Mouse (Mus musculus): ENCODE measurements around the gene Gpr107.

The Gpr107 gene

DNA sequence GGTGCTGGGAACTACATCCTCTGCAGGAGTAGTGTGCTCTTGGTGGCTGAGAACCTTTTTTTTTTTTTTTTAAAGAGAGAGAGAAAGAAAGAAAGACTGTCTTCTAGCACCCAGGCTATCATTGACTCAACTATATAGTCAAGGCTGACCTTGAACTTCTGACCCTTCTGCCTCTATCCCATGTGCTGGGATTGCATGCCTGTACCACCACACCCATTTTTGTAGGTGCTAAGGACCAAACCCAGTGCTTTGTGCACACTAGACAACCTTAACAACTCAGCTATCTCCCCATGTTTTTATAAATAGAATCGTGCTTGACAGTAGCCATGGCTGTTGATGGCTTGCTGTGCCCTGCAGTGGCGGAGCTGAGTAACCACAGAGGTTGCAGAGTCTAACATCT, 47.9 kb downstream of the Gpr107 start:
- in situ Hi-C loops (cut with MseI, MboI) = no loop called here

DNA sequence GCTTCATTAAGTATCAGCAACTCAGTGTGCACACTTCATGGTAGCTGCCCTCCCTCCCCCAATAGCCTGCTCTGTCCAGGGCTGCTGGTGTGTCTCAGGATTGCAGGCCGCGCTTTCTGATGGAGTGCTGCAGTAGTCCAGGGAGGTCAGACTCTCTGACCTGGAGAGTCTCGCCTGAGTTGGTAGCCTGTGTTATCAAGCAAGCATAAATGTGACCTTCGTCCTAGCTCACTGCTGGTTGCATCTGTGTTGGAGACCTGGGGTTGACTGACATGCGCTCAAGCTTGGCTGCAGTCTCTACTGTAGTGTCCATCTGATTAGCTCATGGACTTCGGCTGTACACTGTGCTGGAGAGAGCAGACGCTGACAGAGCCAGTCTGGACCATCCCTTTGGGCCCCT, 49.7 kb downstream of the Gpr107 start:
- in situ Hi-C loops (cut with MseI, MboI) = no loop called here

DNA sequence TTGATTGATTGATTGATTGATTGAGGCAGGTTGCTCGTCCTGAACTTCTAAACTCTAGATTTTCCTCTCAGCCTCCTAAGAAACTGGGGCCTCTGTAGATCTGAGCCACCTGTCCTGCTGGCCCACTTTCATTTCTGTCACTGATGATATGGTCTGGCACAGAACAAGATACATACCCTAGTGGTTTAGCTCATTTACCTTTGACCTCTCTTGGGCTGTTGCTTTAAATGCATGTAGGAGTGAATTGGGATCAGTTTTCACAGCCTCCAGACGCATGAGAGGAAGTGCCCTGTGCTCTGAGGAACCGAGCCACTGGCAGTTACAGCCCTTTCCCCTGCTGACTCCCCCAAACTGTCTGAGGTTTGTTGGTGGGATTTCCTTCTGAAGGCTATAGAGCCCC, 50.2 kb downstream of the Gpr107 start:
- in situ Hi-C loops (cut with MseI, MboI) = no loop called here

DNA sequence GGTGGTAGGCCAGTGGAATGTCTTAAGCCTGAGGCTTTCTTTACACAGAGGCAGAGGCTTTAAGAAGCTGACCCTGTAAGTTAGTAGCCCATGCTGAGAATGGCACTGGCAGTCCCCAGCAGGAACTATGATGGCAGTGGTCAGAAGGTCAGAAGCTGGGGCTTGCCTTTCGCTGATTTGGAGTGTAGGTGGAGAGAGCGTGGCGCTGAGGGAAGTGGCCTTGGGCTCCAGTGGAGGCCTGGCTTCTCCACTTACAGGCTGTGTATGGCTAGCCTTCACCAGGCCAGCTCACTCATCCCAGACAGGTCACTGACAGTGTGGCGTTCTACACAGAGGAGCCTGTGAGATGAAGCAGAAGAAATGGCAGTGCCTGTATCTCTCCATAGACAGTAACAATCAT, 50.8 kb downstream of the Gpr107 start:
- in situ Hi-C loops (cut with MseI, MboI) = no loop called here

DNA sequence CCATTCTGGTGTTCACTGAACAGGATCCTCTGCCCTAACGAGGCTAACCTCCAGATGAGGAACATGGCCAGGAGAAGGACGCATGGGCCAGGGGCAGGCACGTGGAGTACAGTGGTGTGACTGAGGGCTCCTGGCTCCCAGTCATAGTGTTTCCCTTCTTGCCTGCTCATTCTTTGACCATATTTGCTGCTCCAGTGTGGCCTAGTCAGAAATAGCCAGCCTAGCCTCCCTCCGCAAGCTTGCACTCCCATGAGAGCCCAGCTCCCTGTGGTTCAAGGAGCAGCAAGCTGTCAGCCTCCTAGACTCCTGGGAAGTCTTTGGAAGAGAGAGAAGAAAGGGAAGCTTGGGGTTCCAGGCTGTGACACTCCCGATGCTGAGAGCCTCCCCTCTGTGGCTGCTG, 52.6 kb downstream of the Gpr107 start:
- in situ Hi-C loops (cut with MseI, MboI) = no loop called here

DNA sequence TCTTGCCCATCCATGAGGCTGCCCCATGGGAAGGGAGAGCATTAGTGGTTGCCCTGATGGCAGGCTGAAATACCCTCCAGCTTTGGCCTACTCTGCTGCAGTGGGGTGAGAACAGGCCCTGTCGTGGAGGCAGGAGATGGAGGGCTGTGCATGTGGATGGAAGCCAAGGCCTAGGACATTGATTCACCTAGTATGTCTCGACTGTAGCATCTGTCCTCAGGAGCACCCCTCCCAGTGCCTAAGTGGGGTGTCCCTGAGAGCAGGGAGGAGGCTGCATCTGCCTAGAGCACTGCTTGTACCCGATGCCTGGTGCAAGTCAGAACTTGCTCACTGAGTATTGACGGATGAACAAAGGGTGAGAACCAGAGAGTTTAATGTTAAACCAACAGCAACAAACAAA, 54.1 kb downstream of the Gpr107 start:
- in situ Hi-C loops (cut with MseI, MboI) = no loop called here

DNA sequence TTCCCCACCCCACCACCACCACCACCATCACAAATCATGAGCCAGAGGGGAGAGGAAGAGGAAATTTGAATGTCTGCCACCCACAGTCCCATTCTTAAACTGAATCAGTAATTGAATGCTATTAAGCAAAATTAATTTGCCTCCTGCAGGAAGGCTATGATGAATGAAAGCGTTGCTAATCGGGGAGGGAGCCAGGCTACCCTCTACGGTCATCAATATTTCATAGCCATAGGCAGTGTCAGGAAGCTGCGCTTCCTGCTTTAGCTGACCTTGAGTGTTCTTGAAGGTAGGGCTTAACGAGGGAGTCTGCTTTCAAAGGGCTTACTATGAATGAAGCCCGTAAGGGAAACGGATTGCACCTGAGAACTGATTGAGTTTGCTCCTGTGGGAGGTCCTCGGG, 54.8 kb downstream of the Gpr107 start:
- in situ Hi-C loops (cut with MseI, MboI) = no loop called here

DNA sequence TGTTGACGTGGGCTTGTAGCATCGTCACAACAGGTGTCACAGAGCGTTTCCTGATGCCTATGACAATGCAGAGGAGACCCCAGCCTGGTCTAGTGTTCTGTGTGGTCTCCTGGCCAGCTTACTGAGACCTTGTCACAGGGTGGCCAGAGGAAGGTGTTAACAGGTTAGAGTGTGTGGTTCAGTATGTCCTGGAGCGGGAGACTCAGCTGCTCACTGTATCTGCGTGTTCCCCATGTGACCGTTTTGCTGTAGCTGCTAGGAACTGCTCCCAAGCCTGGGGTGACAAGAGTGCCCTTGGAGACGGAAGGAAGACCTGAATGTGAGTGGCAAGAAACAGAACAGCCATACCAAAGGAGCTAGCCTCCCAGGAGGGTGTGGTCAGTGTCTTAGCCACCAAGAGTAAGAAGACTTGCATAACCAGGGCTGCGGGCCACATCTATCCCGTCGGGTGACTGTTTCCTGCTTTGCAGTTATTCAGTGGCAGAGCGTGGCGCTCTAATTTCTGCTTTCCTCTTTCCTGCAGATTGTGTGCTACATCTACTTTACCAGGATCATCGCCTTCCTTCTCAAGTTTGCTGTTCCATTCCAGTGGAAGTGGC, 56.5 kb downstream of the Gpr107 start:
- in situ Hi-C loops (cut with MseI, MboI) = no loop called here

DNA sequence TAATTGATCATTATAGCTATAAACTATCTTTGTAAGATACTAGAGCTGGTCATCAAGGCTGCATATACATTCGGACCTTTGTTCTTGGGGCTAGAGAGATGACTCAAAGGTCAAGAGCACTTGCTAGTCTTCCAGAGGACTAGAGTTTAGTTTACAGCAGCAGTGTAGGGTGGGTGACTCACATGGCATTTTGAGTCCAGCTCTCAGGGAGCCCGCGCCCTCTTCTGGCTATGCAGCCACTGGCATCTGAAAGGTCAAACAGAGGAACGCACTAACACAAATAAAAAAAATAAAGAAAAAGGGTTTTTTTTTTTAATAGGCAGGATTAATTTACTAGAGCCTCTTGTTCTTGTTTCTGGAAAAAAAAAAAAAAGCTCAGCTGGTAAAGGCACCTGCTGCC, 57.4 kb downstream of the Gpr107 start:
- in situ Hi-C loops (cut with MseI, MboI) = no loop called here

DNA sequence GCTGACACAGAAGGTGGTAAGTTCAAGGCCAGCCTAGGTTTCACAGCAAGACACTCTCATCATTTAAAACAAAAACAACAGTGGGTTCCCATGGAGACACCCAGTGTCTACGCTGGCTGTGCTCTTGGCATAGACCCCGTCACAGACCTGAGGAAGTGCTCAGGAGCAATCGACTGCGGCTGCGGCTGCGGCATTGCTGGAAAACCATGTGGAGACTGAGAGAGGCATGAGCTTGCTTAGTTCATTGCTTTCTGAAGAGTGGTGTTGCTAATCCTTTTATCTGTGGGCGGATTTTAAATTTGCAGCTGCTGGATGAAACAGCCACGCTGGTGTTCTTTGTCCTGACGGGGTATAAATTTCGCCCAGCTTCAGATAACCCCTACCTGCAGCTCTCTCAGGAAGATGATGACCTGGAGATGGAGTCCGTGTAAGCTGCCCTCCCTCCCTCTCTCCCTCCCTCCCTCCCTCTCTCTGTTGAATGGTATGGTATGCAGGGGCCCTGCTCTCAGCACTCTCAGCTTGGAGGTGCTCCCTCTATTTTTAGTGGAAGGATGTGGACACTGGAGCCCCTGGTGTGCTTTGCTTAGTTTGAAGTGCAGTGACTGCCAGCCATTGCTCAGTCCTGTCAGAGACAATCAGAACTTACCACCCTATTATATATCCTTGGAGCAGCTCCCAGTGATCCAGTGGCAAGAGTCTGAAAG, 58.2 kb downstream of the Gpr107 start:
- in situ Hi-C loops (cut with MseI, MboI) = no loop called here

DNA sequence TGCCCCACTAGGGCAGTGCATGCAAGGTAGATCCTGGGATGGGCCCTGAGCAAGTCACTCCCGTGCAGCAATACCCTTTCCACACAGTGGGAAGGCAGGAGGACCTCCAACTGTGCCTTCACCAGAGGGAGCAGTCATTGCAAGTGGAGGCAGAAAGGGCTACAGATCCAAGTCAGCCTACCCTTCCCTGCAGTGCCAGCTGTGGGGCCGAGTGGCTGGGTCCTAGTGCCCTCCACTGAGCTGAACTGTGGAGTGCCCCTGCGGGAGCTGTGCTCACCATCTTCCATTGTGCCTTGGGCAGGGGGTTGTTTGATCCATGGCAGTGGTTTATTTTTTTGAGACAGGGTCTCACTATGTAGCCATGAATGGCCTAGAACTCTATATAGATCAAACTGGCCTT, 59.1 kb downstream of the Gpr107 start:
- in situ Hi-C loops (cut with MseI, MboI) = no loop called here

DNA sequence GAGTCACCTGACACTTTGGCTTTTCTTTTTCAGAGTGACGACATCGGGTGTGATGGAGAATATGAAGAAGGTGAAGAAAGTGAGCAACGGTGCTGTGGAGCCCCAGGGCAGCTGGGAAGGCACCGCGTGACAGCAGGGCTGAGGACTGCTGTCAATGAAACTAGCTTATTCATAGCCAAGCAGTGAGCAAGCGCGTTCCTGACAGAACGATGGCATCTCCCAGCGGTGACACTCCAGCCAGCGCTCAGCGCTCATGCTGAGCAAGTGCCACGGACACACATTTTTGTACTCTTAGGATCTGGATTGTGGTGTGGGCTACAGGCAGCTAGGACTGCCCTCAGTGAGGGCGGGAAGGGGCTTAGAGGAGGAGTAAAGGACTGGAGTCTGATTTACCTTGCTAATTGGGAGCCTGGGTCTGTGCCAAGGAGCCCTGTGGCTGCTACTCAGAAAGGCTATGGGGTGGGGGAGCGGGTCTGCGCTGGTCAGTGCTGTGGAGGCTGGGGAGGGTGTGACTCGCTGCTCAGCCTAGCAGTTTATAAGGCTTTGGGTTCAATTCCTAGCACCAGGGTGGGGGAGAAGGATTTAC, 62.2 kb downstream of the Gpr107 start:
- in situ Hi-C loops (cut with MseI, MboI) = no loop called here

DNA sequence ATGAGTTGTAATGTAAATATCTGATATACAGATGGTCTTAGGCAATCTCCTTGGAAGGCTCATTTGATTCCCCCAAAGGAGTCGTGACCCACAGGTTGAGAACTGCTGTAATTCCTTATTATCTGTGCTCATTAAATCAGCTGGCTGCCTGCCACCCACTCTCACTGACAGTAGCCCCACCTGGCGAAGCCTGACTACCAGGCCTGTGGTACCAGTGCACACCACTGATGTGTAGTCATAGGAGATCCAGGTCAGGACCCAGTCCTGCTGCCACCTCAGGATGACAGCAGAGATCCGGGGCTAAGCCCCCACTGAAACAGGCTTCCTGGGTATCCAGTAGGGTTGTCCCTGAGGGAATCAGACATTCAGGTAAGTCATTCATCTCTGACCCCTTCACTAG, 66.5 kb downstream of the Gpr107 start:
- in situ Hi-C loops (cut with MseI, MboI) = no loop called here

DNA sequence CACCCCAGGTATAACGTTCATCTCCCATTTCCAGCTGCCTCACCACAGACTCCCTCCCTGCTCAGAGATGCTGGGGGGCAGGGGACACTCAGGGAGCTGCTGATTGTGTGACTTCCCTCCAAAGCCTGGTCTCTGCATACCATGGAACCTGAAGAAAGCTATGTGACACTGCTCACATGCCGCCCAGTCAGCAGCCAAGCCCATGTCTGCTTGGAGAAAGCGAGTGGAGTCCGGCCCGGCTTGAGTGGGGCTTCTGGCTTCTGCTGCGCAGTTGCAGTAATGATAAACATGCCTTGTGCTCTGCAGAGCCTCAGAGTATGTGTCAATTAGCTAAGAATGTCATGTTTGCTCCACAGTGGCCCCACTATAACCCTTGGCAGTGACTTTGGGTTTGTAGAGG, 67.4 kb downstream of the Gpr107 start:
- in situ Hi-C loops (cut with MseI, MboI) = no loop called here

DNA sequence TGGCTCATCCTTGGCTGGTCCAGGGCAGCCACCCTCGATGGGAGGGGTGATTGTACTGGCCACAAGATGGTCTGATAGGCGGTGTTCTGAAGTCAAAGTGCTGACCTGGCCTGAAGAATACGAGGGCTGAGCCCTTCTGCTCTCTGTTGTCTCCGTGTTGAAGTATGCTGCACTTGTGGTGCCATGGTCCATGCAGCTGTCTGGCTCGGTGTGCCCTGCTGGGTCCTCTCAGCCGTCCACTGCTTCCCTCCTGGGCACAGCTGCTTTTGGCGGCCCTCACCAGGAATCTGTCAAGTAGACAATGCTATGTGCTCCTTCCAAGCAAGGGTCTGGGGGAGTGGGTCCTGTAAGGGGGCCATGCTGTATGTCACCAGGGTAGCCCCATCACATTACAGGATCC, 68.7 kb downstream of the Gpr107 start:
- in situ Hi-C loops (cut with MseI, MboI) = no loop called here

DNA sequence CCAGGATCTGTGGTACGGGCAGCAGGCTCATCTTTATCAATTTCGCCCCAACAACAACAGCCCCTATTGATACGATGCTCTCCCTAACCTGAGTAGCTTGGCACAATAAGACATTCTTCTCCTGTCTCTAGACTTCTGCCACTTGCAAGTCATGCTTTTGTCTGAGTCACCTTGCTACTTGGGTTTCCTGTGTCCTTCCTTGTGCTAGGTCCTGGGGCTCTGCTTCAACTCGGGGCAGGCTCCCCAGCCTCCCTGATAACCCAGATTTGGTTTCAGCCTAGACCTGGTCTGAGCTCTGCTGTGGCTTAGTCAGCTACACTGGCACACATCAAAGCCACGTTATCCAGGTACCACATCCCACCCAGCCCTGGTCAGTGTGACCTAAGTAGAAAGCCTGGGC, 69.5 kb downstream of the Gpr107 start:
- in situ Hi-C loops (cut with MseI, MboI) = no loop called here

DNA sequence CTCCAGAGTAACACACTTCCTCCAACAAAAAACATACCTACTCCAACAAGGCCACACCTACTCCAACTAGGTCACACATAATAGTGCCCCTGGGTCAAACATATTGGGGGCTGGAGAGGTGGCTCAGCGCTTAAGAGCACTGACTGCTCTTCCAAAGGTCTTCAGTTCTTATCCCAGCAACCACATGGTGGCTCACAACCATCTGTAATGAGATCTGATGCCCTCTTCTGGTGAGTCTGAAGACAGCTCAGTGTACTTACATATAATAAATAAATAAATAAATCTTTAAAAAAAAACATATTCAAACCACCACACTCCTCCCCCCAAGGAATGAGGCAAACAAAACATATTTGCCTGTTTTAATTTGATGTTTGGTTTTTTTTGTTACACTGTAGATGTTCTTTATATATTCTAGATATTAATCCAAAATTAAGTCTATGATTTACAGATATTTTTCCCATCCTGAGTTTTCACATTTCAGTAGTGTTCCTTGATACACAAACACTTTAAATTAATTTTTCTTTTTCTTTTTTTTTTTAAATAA, 76.7 kb downstream of the Gpr107 start:
- in situ Hi-C loops (cut with MseI, MboI) = no loop called here

DNA sequence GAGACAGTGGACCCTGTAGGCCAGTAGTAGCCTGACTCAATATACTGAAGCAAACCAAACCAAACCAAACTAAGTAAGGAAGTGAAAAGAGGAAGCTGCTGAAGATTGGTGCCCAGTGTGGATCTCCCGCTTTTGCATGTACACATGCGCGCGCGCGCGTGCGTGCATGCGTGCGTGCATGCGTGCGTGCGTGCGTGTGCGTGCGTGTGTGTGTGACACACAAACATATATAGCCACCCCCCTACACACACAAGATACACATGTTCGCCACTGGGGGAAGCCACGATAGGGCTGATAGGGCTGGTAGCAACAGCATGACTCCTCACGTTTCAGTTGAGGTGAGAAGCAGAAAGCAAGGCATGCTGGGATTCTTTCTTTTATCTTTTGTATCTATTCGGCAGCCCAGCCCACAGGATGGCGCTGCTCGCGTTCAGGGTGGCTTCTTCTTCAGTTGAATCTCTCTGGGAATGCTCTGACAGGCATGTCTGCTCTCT, 87.1 kb downstream of the Gpr107 start:
- in situ Hi-C loops (cut with MseI, MboI) = no loop called here

DNA sequence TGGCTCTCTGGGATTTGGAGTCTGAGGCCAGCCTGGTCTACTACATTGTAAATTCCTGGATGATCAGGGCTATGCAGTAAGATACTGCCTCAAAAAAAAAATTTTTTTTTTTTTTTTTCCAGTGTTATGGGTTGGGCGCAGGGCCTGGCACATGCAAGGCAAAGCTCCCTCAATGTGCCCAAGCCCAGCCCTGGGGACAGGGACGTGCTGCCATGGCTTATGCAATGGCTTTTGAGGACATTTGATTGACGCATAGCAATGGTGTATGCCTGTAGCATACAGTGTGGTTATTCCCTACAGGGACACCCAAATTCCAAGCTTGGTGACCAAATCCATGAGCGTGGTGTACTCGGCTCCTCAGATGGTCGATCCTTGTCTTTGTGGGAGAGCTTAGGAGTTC, 87.7 kb downstream of the Gpr107 start:
- in situ Hi-C loops (cut with MseI, MboI) = no loop called here

DNA sequence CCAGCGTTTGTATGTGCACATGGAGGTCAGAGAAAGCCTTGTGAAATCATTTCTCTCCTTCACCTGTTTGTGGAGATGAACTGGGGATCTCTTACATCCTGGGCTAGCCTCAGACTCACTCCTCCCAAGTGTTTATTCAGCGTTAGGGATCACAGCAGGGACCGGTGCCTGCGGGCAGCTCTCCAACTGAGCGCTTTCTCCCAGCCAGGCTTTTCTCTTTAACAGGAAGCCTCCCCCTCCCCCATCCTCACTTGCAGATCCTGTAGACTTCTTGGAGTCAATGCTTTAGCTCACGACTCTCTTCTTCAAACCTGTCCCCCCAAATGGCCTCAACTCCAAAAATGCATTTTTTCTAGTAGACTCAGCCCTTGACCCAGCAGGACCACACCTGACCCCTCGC, 89.5 kb downstream of the Gpr107 start:
- in situ Hi-C loops (cut with MseI, MboI) = no loop called here

DNA sequence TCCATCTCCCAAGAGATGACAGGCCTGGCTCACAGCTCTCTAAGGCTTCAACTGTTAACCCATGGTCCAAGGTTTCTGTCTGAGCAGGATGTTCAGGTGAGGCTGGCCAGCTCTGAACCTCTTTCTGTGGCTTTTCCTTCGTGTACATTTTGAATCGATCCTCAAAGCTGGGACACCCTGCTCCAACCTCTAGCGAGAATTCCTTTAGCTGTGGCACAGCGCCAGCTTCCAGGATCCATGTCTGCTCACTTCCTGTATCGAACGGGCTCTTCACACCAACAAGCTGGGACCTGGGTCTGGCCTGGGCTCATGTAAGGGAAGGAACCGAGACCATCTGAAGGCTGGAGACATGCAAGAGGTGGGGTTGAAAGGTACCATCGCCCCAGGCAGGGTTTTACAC, 92.1 kb downstream of the Gpr107 start:
- in situ Hi-C loops (cut with MseI, MboI) = no loop called here

DNA sequence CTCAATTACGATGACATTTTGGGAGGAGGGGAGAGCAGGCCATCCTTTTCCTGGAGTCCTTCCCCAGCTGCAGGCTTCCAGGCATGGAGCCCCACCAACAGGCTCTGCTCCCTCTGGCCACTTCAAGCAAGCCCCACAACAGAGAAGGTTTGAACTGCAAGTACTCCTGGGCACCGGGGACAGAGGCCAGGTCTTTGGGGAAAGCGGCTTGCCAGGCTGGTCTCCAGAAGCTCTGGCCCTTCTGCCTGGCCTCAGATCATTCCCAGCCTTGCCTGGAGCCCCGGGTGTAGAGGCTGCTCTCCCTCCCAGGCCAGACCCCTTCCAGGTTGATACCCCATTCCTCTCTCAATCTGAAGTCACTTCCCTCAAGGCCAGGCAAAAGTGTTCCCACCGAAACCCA, 92.9 kb downstream of the Gpr107 start:
- in situ Hi-C loops (cut with MseI, MboI) = no loop called here

DNA sequence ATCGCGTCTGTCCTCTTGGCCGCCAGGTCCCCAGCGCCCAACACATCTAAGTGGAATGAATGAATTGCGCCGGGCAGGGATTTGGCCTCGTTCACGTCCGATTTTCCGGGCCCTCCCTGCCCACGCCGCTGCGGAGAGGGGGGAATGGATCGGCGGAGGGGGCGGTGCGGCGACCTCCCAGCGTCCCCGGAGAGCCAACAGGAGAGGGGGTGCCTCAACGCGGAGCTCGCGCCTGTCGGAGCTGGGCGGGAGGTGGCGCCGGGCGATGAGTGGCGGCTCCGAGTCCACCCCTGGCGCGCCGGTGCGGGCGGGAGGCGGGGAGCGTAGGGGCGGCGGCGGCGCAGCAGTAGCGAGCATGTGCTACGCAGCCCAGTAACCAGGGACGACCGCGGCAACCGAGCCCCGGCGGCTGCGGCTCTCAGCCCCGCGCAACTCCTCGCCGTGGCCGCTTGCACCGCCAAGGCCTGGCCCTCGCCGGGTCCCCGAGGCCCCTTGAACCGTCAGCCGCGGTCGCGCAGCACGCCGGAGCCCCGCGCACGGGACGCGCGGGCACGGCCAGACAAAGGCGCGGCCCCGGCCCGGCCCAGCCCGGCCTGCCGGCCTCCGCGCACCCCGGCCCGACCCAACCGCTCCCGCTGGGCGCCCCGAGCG, 93.5 kb downstream of the Gpr107 start, which contains the start of gene Ncs1:
Gene Ncs1 (plus strand): TSS at position 333 of the 651 bp plus-strand sequence.
- in situ Hi-C loops (cut with MseI, MboI) = no loop called here

Data from mouse trophoblast stem cell (cell line).